Mouse (Mus musculus) embryonic facial prominence, embryonic 12.5 days (tissue): ENCODE results near the gene Itln1. TPM values are rescaled to one million over a fixed set of nuclear protein-coding genes. Genes with fewer than 3 reads are reported as not detected.

Source experiments
- ATAC-seq: fragments of 200-750 bp; cut with Nextera tagmentation; 2 replicates; pipeline ENCODE4 v1.8.0; 2017; ENCODE audit not compliant: insufficient number of reproducible peaks, insufficient read depth, low FRiP score, low TSS enrichment
- H3K27ac ChIP-seq: fragments of 300-500 bp; sonication (generic); 2 replicates; pipeline ENCODE4 v1.5.1; 2016; ENCODE audit warnings: mild to moderate bottlenecking
- H3K27me3 ChIP-seq: fragments of 300-500 bp; sonication (generic); 2 replicates; pipeline ENCODE4 v1.6.1; 2016; ENCODE audit warnings: mild to moderate bottlenecking, moderate library complexity
- H3K36me3 ChIP-seq: fragments of 300-500 bp; sonication (generic); 2 replicates; pipeline ENCODE4 v1.6.1; 2016; ENCODE audit warnings: mild to moderate bottlenecking
- H3K4me1 ChIP-seq: fragments of 300-500 bp; sonication (generic); 2 replicates; pipeline ENCODE4 v1.6.1; 2016
- H3K4me2 ChIP-seq: fragments of 300-500 bp; sonication (generic); replicated peaks from 2 replicates; pipeline ENCODE4 v1.6.1; 2016; ENCODE audit warnings: mild to moderate bottlenecking, moderate library complexity
- H3K4me3 ChIP-seq: fragments of 300-500 bp; sonication (generic); 2 replicates; pipeline ENCODE4 v1.5.1; 2016; ENCODE audit warnings: mild to moderate bottlenecking
- H3K9ac ChIP-seq: fragments of 300-500 bp; sonication (generic); 2 replicates; pipeline ENCODE4 v1.6.1; 2016; ENCODE audit warnings: mild to moderate bottlenecking, moderate library complexity
- H3K9me3 ChIP-seq: fragments of 300-500 bp; sonication (generic); 2 replicates; pipeline ENCODE4 v1.6.1; 2016; ENCODE audit warnings: mild to moderate bottlenecking, moderate library complexity
- WGBS: fragments of 180-500 bp; shearing (Covaris S2); methylation state at CpG from one replicate; pipeline ENCODE4 v1.1.7; 2016; 5-methylcytosine and 5-hydroxymethylcytosine counted together
- polyA plus RNA-seq: library from polyadenylated mRNA; unstranded; fragments of >200 nt; fragmentation: Nextera tagmentation; extraction: Ambion mirVana; gene quantifications from 2 replicates; pipeline ENCODE4 v1.2.1, GENCODE M21; 2016

Gene Itln1
- polyA plus RNA-seq, result not detected in 2 replicates

- H3K4me1 ChIP-seq, result no peaks in the 10 kb centered on the region
- 94% methylated on average over 1 of the region's 1 CpGs for WGBS
- H3K9me3 ChIP-seq, result peaks cover 8% of the 10 kb centered on the region; the same call in 1 of the 2 replicates
- H3K4me3 ChIP-seq, result no peak within 1 kb of the TSS
- H3K36me3 ChIP-seq, result no peaks in the 10 kb centered on the region
- H3K27me3 ChIP-seq, result no peaks in the 10 kb centered on the region
- no peak within 1 kb of the TSS for H3K27ac ChIP-seq
- no peak within 1 kb of the TSS for H3K9ac ChIP-seq
- H3K4me2 ChIP-seq, result no peak within 1 kb of the TSS
- no peak for ATAC-seq
These were observed at the start of gene Itln1 for GRCm38 (mm10) chr1:171535194-171535593. Gene Itln1, minus strand, starts transcription at chr1:171535294.

- Histone ChIP-seq H3K4me1 (no peaks in the 10 kb centered on the region), H3K9me3 (no peaks in the 10 kb centered on the region), H3K4me2 (no peak overlapping the region), H3K9ac (no peak overlapping the region), H3K4me3 (no peak overlapping the region), H3K27me3 (no peaks in the 10 kb centered on the region), H3K36me3 (no peaks in the 10 kb centered on the region), H3K27ac (no peak overlapping the region)
- 97% methylated on average over 2 of the region's 2 CpGs for WGBS
- ATAC-seq, result no peak
These were observed 49.5 kb upstream of the Itln1 start for GRCm38 (mm10) chr1:171584584-171584983.

GRCm38 (mm10) chr1:171577168-171577567 lies 42.1 kb upstream of the Itln1 start:
- Histone ChIP-seq H3K9me3 (no peaks in the 10 kb centered on the region), H3K4me3 (no peak overlapping the region), H3K4me2 (no peak overlapping the region), H3K4me1 (no peaks in the 10 kb centered on the region), H3K27me3 (no peaks in the 10 kb centered on the region), H3K9ac (no peak overlapping the region), H3K36me3 (no peaks in the 10 kb centered on the region), H3K27ac (no peak overlapping the region)
- ATAC-seq, result no peak
- WGBS, result 85% methylated on average over 7 of the region's 7 CpGs

- Histone ChIP-seq H3K9me3 (no peaks in the 10 kb centered on the region), H3K27me3 (no peaks in the 10 kb centered on the region), H3K4me1 (no peaks in the 10 kb centered on the region), H3K4me2 (no peak overlapping the region), H3K9ac (no peak overlapping the region), H3K27ac (no peak overlapping the region), H3K36me3 (no peaks in the 10 kb centered on the region), H3K4me3 (no peak overlapping the region)
- 57% methylated on average over 2 of the region's 2 CpGs for WGBS
- no peak for ATAC-seq
These were observed 33.3 kb upstream of the Itln1 start for GRCm38 (mm10) chr1:171568436-171568835.

GRCm38 (mm10) chr1:171566777-171567176 lies 31.7 kb upstream of the Itln1 start:
- Histone ChIP-seq H3K4me3 (no peak overlapping the region), H3K27ac (no peak overlapping the region), H3K9ac (no peak overlapping the region), H3K4me1 (no peaks in the 10 kb centered on the region), H3K9me3 (no peaks in the 10 kb centered on the region), H3K27me3 (no peaks in the 10 kb centered on the region), H3K36me3 (no peaks in the 10 kb centered on the region), H3K4me2 (no peak overlapping the region)
- ATAC-seq, result no peak
- 26% methylated on average over 8 of the region's 8 CpGs for WGBS

GRCm38 (mm10) chr1:171565888-171566287 lies 30.8 kb upstream of the Itln1 start:
- no peaks in the 10 kb centered on the region for H3K9me3 ChIP-seq
- ATAC-seq, result no peak
- 73% methylated on average over 4 of the region's 4 CpGs for WGBS

GRCm38 (mm10) chr1:171564247-171564646 lies 29.2 kb upstream of the Itln1 start:
- H3K4me1 ChIP-seq, result no peaks in the 10 kb centered on the region
- H3K27ac ChIP-seq, result no peak overlapping the region
- no peaks in the 10 kb centered on the region for H3K36me3 ChIP-seq
- no peaks in the 10 kb centered on the region for H3K9me3 ChIP-seq
- H3K4me3 ChIP-seq, result no peak overlapping the region
- H3K27me3 ChIP-seq, result no peaks in the 10 kb centered on the region
- no peak overlapping the region for H3K4me2 ChIP-seq
- no peak overlapping the region for H3K9ac ChIP-seq
- WGBS, result 55% methylated on average over 3 of the region's 3 CpGs
- no peak for ATAC-seq

More at GRCm38 (mm10) chr1:171565888-171566287, 30.8 kb upstream of the Itln1 start:
- Histone ChIP-seq H3K4me3 (no peak overlapping the region), H3K4me1 (no peaks in the 10 kb centered on the region), H3K27me3 (no peaks in the 10 kb centered on the region), H3K9ac (no peak overlapping the region), H3K27ac (no peak overlapping the region), H3K4me2 (no peak overlapping the region), H3K36me3 (no peaks in the 10 kb centered on the region)

GRCm38 (mm10) chr1:171563042-171563441 lies 27.9 kb upstream of the Itln1 start:
- 89% methylated on average over 2 of the region's 2 CpGs for WGBS
- no peaks in the 10 kb centered on the region for H3K9me3 ChIP-seq
- no peak for ATAC-seq
- H3K4me2 ChIP-seq, result no peak overlapping the region
- no peak overlapping the region for H3K9ac ChIP-seq
- no peak overlapping the region for H3K27ac ChIP-seq
- H3K4me1 ChIP-seq, result no peaks in the 10 kb centered on the region
- H3K36me3 ChIP-seq, result no peaks in the 10 kb centered on the region
- H3K27me3 ChIP-seq, result no peaks in the 10 kb centered on the region
- H3K4me3 ChIP-seq, result no peak overlapping the region

- no peak overlapping the region for H3K27ac ChIP-seq
- no peaks in the 10 kb centered on the region for H3K9me3 ChIP-seq
- no peak overlapping the region for H3K4me3 ChIP-seq
- no peak for ATAC-seq
- 61% methylated on average over 9 of the region's 11 CpGs for WGBS
- no peak overlapping the region for H3K9ac ChIP-seq
- H3K27me3 ChIP-seq, result no peaks in the 10 kb centered on the region
- no peaks in the 10 kb centered on the region for H3K36me3 ChIP-seq
- H3K4me2 ChIP-seq, result no peak overlapping the region
- H3K4me1 ChIP-seq, result no peaks in the 10 kb centered on the region
These were observed 26.6 kb upstream of the Itln1 start for GRCm38 (mm10) chr1:171561639-171562225.

GRCm38 (mm10) chr1:171561200-171561599 lies 26.1 kb upstream of the Itln1 start:
- no peak overlapping the region for H3K9ac ChIP-seq
- no peak for ATAC-seq
- no peak overlapping the region for H3K4me3 ChIP-seq
- no peak overlapping the region for H3K4me2 ChIP-seq
- no peaks in the 10 kb centered on the region for H3K27me3 ChIP-seq
- no peaks in the 10 kb centered on the region for H3K9me3 ChIP-seq
- H3K4me1 ChIP-seq, result no peaks in the 10 kb centered on the region
- H3K36me3 ChIP-seq, result no peaks in the 10 kb centered on the region
- H3K27ac ChIP-seq, result no peak overlapping the region
- 80% methylated on average over 1 of the region's 1 CpGs for WGBS

GRCm38 (mm10) chr1:171560262-171560661 lies 25.2 kb upstream of the Itln1 start:
- no peak for ATAC-seq
- H3K4me2 ChIP-seq, result no peak overlapping the region
- 68% methylated on average over 2 of the region's 2 CpGs for WGBS

GRCm38 (mm10) chr1:171558898-171559297 lies 23.8 kb upstream of the Itln1 start, which contains the start of gene Cd244a:
Gene Cd244a, plus strand, starts transcription at chr1:171559193.
- no peak for ATAC-seq
- 85% methylated on average over 4 of the region's 4 CpGs for WGBS

More at GRCm38 (mm10) chr1:171560262-171560661, 25.2 kb upstream of the Itln1 start:
- Histone ChIP-seq H3K4me1 (no peaks in the 10 kb centered on the region), H3K27me3 (no peaks in the 10 kb centered on the region), H3K9ac (no peak overlapping the region), H3K4me3 (no peak overlapping the region), H3K36me3 (no peaks in the 10 kb centered on the region), H3K9me3 (no peaks in the 10 kb centered on the region), H3K27ac (no peak overlapping the region)

More at GRCm38 (mm10) chr1:171558898-171559297, 23.8 kb upstream of the Itln1 start, which contains the start of gene Cd244a:
- H3K4me1 ChIP-seq, result no peaks in the 10 kb centered on the region
- no peak within 1 kb of the TSS for H3K9ac ChIP-seq
- H3K27ac ChIP-seq, result no peak within 1 kb of the TSS
- no peak within 1 kb of the TSS for H3K4me3 ChIP-seq
- H3K27me3 ChIP-seq, result no peaks in the 10 kb centered on the region
- H3K36me3 ChIP-seq, result no peaks in the 10 kb centered on the region
- no peak within 1 kb of the TSS for H3K4me2 ChIP-seq
- H3K9me3 ChIP-seq, result no peaks in the 10 kb centered on the region
